Mouse (Mus musculus): ENCODE measurements at regions not wholly inside any gene's neighbourhood (a gene's known extent, or its start where the extent isn't known, plus 50 kb on each side); places are given as distances from the start of the nearest gene placed in this dataset.

GRCm38 (mm10) chr4:54531739-54532138, 413.1 kb upstream of the Zfp462 start:
- H3K9me3 ChIP-seq (replicated peaks), result no peaks in the 10 kb centered on the region
- ATAC-seq (ENCODE audit: low read depth) (no peak), DNase-seq (no peak)
- no peak overlapping the region for H3K27ac ChIP-seq
- no peaks in the 10 kb centered on the region for H3K36me3 ChIP-seq
- H3K27me3 ChIP-seq, result no peaks in the 10 kb centered on the region
- no peak overlapping the region for H3K9ac ChIP-seq
- no peaks in the 10 kb centered on the region for H3K4me1 ChIP-seq (replicated peaks)
- WGBS (ENCODE audit: insufficient replicate concordance), result 25% methylated on average over 2 of the region's 2 CpGs
- no peak overlapping the region for H3K4me3 ChIP-seq (replicated peaks)
- no peak overlapping the region for H3K4me2 ChIP-seq

GRCm38 (mm10) chr4:54533846-54534245, 411.0 kb upstream of the Zfp462 start:
- H3K4me3 ChIP-seq (replicated peaks), result no peak overlapping the region
- WGBS (ENCODE audit: insufficient replicate concordance), result 58% methylated on average over 2 of the region's 2 CpGs
- H3K36me3 ChIP-seq, result no peaks in the 10 kb centered on the region
- DNase-seq (no peak), ATAC-seq (ENCODE audit: low read depth) (no peak)
- no peak overlapping the region for H3K4me2 ChIP-seq
- H3K27me3 ChIP-seq, result no peaks in the 10 kb centered on the region
- no peak overlapping the region for H3K27ac ChIP-seq
- no peaks in the 10 kb centered on the region for H3K9me3 ChIP-seq (replicated peaks)
- no peaks in the 10 kb centered on the region for H3K4me1 ChIP-seq (replicated peaks)
- H3K9ac ChIP-seq, result no peak overlapping the region

GRCm38 (mm10) chr4:54552864-54553618, 391.8 kb upstream of the Zfp462 start:
- Histone ChIP-seq H3K9ac (no peak overlapping the region), H3K27ac (no peak overlapping the region), H3K4me2 (no peak overlapping the region), H3K27me3 (no peaks in the 10 kb centered on the region), H3K9me3 (replicated peaks) (no peaks in the 10 kb centered on the region), H3K36me3 (no peaks in the 10 kb centered on the region), H3K4me3 (replicated peaks) (no peak overlapping the region), H3K4me1 (replicated peaks) (no peaks in the 10 kb centered on the region)
- DNase-seq, result no peak
- ATAC-seq (ENCODE audit: low read depth), result no peak
- WGBS (ENCODE audit: insufficient replicate concordance), result 46% methylated on average over 7 of the region's 7 CpGs

- Histone ChIP-seq H3K4me1 (replicated peaks) (no peaks in the 10 kb centered on the region), H3K4me3 (replicated peaks) (no peak overlapping the region), H3K27ac (no peak overlapping the region), H3K9me3 (replicated peaks) (no peaks in the 10 kb centered on the region), H3K27me3 (no peaks in the 10 kb centered on the region), H3K4me2 (no peak overlapping the region), H3K9ac (no peak overlapping the region), H3K36me3 (no peaks in the 10 kb centered on the region)
- WGBS (ENCODE audit: insufficient replicate concordance), result 71% methylated on average over 1 of the region's 1 CpGs
- DNase-seq (no peak), ATAC-seq (ENCODE audit: low read depth) (no peak)
Measured at GRCm38 (mm10) chr4:54563075-54563474, 381.8 kb upstream of the Zfp462 start.

GRCm38 (mm10) chr4:54573185-54573584, 371.7 kb upstream of the Zfp462 start:
- Histone ChIP-seq H3K4me2 (no peak overlapping the region), H3K9me3 (replicated peaks) (no peaks in the 10 kb centered on the region), H3K9ac (no peak overlapping the region), H3K4me1 (replicated peaks) (no peaks in the 10 kb centered on the region), H3K27ac (no peak overlapping the region), H3K36me3 (no peaks in the 10 kb centered on the region), H3K27me3 (no peaks in the 10 kb centered on the region), H3K4me3 (replicated peaks) (no peak overlapping the region)
- DNase-seq, result no peak
- no peak for ATAC-seq (ENCODE audit: low read depth)

GRCm38 (mm10) chr4:54587197-54587596, 357.7 kb upstream of the Zfp462 start:
- DNase-seq, result no peak
- H3K9me3 ChIP-seq (replicated peaks), result no peaks in the 10 kb centered on the region
- H3K4me3 ChIP-seq (replicated peaks), result no peak overlapping the region
- H3K27ac ChIP-seq, result no peak overlapping the region
- no peak overlapping the region for H3K9ac ChIP-seq
- no peaks in the 10 kb centered on the region for H3K27me3 ChIP-seq
- WGBS (ENCODE audit: insufficient replicate concordance), result 55% methylated on average over 6 of the region's 6 CpGs
- H3K4me1 ChIP-seq (replicated peaks), result no peaks in the 10 kb centered on the region
- no peaks in the 10 kb centered on the region for H3K36me3 ChIP-seq
- H3K4me2 ChIP-seq, result no peak overlapping the region
- no peak for ATAC-seq (ENCODE audit: low read depth)

GRCm38 (mm10) chr4:54588704-54589103, 356.1 kb upstream of the Zfp462 start:
- H3K36me3 ChIP-seq, result no peaks in the 10 kb centered on the region
- H3K27ac ChIP-seq, result no peak overlapping the region
- H3K4me1 ChIP-seq (replicated peaks), result no peaks in the 10 kb centered on the region
- no peak overlapping the region for H3K4me2 ChIP-seq
- no peak for ATAC-seq (ENCODE audit: low read depth)
- DNase-seq, result no peak
- no peaks in the 10 kb centered on the region for H3K27me3 ChIP-seq
- 60% methylated on average over 6 of the region's 6 CpGs for WGBS (ENCODE audit: insufficient replicate concordance)
- H3K4me3 ChIP-seq (replicated peaks), result no peak overlapping the region
- H3K9ac ChIP-seq, result no peak overlapping the region
- no peaks in the 10 kb centered on the region for H3K9me3 ChIP-seq (replicated peaks)

GRCm38 (mm10) chr4:54601671-54602512, 343.0 kb upstream of the Zfp462 start:
- no peak for ATAC-seq (ENCODE audit: low read depth)
- H3K4me3 ChIP-seq (replicated peaks), result no peak overlapping the region
- H3K4me2 ChIP-seq, result no peak overlapping the region
- 71% methylated on average over 15 of the region's 15 CpGs for WGBS (ENCODE audit: insufficient replicate concordance)
- no peak overlapping the region for H3K27ac ChIP-seq
- DNase-seq, result no peak
- H3K4me1 ChIP-seq (replicated peaks), result no peaks in the 10 kb centered on the region
- H3K9me3 ChIP-seq (replicated peaks), result no peaks in the 10 kb centered on the region
- H3K27me3 ChIP-seq, result no peaks in the 10 kb centered on the region
- no peak overlapping the region for H3K9ac ChIP-seq
- H3K36me3 ChIP-seq, result no peaks in the 10 kb centered on the region

GRCm38 (mm10) chr4:54602513-54603205, 342.2 kb upstream of the Zfp462 start:
- DNase-seq, result no peak

GRCm38 (mm10) chr4:54610101-54610500, 334.7 kb upstream of the Zfp462 start:
- Histone ChIP-seq H3K27me3 (no peaks in the 10 kb centered on the region), H3K9me3 (replicated peaks) (no peaks in the 10 kb centered on the region), H3K27ac (no peak overlapping the region), H3K36me3 (no peaks in the 10 kb centered on the region), H3K4me2 (no peak overlapping the region), H3K9ac (no peak overlapping the region), H3K4me3 (replicated peaks) (no peak overlapping the region), H3K4me1 (replicated peaks) (no peaks in the 10 kb centered on the region)
- DNase-seq (no peak), ATAC-seq (ENCODE audit: low read depth) (no peak)
- 56% methylated on average over 5 of the region's 5 CpGs for WGBS (ENCODE audit: insufficient replicate concordance)

More at GRCm38 (mm10) chr4:54602513-54603205, 342.2 kb upstream of the Zfp462 start:
- H3K27ac ChIP-seq, result no peak overlapping the region
- no peaks in the 10 kb centered on the region for H3K27me3 ChIP-seq
- H3K4me1 ChIP-seq (replicated peaks), result no peaks in the 10 kb centered on the region
- WGBS (ENCODE audit: insufficient replicate concordance), result 58% methylated on average over 6 of the region's 6 CpGs
- no peaks in the 10 kb centered on the region for H3K36me3 ChIP-seq
- no peak overlapping the region for H3K4me3 ChIP-seq (replicated peaks)
- no peak overlapping the region for H3K4me2 ChIP-seq
- H3K9ac ChIP-seq, result no peak overlapping the region
- no peak for ATAC-seq (ENCODE audit: low read depth)
- no peaks in the 10 kb centered on the region for H3K9me3 ChIP-seq (replicated peaks)

Measured in liver, embryonic 13.5 days (tissue).